Mouse (Mus musculus): ENCODE data around the gene Maml3. TPM values are rescaled to one million over a fixed set of nuclear protein-coding genes. Genes with fewer than 3 reads are reported as not detected.

The Maml3 gene
- total RNA-seq, 1 experiment, result 1.2 TPM

DNA sequence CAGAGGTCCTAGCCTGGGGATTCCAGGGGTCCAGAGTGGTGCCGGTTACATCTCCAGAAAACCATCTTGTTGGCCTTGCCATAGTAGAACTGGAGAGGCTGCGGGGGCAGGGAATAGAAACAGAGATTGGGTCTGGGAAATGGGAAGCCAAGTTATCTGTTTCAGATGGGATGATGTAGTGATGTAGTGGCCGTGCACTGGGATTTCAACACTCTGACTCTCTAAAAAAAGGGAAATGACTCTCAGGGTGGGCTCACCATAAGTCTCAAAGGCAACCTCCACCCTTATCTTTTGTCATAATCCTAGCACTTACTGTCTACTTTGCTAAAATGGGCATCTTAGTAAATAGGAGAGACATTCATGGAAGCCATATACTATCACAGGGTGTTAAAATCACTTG is 406.9 kb downstream of the Maml3 start:
- H3K4me1 ChIP-seq (ENCODE audit: control insufficient read depth in 2 of 2, insufficient read depth in 2 of 2, low read length in 2 of 2, poor library complexity in 1 of 2), result peaks cover 0 to 5% of the 10 kb centered on the region in 2 experiments; a peak in 1 of 4 replicates
- H3K9me3 ChIP-seq (ENCODE audit: control insufficient read depth, insufficient read depth, low read depth, low read length), result no peaks in the 10 kb centered on the region
- in situ Hi-C loops (cut with MboI; ENCODE audit: low sequenced_read_pairs in 2 of 2, unreplicated experiment in 2 of 2), result no loop called here
- H3K36me3 ChIP-seq (ENCODE audit: control insufficient read depth, insufficient read depth, low read length, poor library complexity, severe bottlenecking), result no peaks in the 10 kb centered on the region
- no peak overlapping the region for H3K27ac ChIP-seq (ENCODE audit: insufficient read depth, low read depth, low read length, poor library complexity, severe bottlenecking)
- DNase-seq (ENCODE audit: low read depth, low spot score), result no peak
- H3K4me3 ChIP-seq (ENCODE audit: insufficient read depth in 1 of 2, low read depth in 1 of 2, low read length in 2 of 2, poor library complexity in 1 of 2, severe bottlenecking in 1 of 2), result no peak overlapping the region
- H3K9ac ChIP-seq (ENCODE audit: insufficient read depth, low read depth, low read length, poor library complexity, severe bottlenecking), result no peak overlapping the region
- TF ChIP-seq ZNF384 (IDR thresholded peaks at IDR 0.05; ENCODE audit: low read depth, low read length) (no peak), HCFC1 (IDR thresholded peaks at IDR 0.05; ENCODE audit: borderline replicate concordance, insufficient read depth, low read length) (no peak), MAFK (IDR thresholded peaks at IDR 0.05; ENCODE audit: insufficient read depth, low read depth, low read length) (no peak), ZC3H11A (IDR thresholded peaks at IDR 0.05; ENCODE audit: borderline replicate concordance, low read depth, low read length) (no peak), CHD2 (IDR thresholded peaks at IDR 0.05; ENCODE audit: low read depth, low read length) (no peak)

DNA sequence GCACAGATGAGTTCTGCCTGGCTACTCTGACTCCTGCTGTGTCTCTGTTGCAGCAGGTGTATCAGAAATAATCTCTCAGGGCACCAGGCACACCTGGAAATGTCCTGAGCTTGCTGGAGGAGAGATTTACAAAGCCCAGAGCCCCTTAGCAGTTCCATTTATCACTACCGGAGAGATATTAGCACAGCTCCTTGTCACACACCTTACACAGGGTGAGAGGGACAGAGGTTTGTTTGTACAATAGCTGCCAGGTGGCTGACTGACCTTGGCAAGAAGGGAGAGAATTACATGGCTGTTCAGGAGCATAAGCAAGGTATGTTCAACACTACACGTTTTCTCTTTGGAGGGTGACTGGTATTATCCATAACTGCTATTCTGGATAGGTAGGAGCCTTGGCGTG is 409.2 kb downstream of the Maml3 start:
- H3K4me3 ChIP-seq (ENCODE audit: insufficient read depth in 1 of 2, low read depth in 1 of 2, low read length in 2 of 2, poor library complexity in 1 of 2, severe bottlenecking in 1 of 2), result no peak overlapping the region
- in situ Hi-C loops (cut with MboI; ENCODE audit: low sequenced_read_pairs in 2 of 2, unreplicated experiment in 2 of 2), result no loop called here
- no peaks in the 10 kb centered on the region for H3K9me3 ChIP-seq (ENCODE audit: control insufficient read depth, insufficient read depth, low read depth, low read length)
- DNase-seq (ENCODE audit: low read depth, low spot score), result no peak
- no peaks in the 10 kb centered on the region for H3K36me3 ChIP-seq (ENCODE audit: control insufficient read depth, insufficient read depth, low read length, poor library complexity, severe bottlenecking)
- TF ChIP-seq MAFK (IDR thresholded peaks at IDR 0.05; ENCODE audit: insufficient read depth, low read depth, low read length), result no peak
- TF ChIP-seq CHD2 (IDR thresholded peaks at IDR 0.05; ENCODE audit: low read depth, low read length), result no peak
- TF ChIP-seq ZNF384 (IDR thresholded peaks at IDR 0.05; ENCODE audit: low read depth, low read length), result no peak
- TF ChIP-seq ZC3H11A (IDR thresholded peaks at IDR 0.05; ENCODE audit: borderline replicate concordance, low read depth, low read length), result no peak
- TF ChIP-seq HCFC1 (IDR thresholded peaks at IDR 0.05; ENCODE audit: borderline replicate concordance, insufficient read depth, low read length), result no peak
- no peak overlapping the region for H3K27ac ChIP-seq (ENCODE audit: insufficient read depth, low read depth, low read length, poor library complexity, severe bottlenecking)
- no peak overlapping the region for H3K9ac ChIP-seq (ENCODE audit: insufficient read depth, low read depth, low read length, poor library complexity, severe bottlenecking)
- H3K4me1 ChIP-seq (ENCODE audit: control insufficient read depth in 2 of 2, insufficient read depth in 2 of 2, low read length in 2 of 2, poor library complexity in 1 of 2), result peaks cover 0 to 5% of the 10 kb centered on the region in 2 experiments; a peak in 1 of 4 replicates

DNA sequence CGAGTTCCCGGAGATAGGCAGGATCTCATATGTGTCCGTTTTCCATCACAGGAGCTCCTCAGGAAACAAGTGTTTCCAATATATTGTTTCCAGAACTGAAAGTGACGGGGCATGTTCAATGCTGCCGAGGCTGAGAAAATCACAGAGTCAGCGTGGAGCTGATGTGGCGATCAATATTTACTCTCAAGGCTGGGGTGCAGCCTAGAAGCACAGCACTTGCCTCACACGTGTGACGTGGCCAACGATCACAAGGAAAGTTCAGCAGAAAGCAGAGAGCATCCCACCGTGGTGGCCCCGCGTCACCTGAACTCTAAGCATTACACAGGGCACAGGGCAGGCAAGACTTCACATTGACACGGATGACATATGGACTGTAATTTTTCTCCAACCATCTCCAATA is 410.3 kb downstream of the Maml3 start:
- TF ChIP-seq HCFC1 (IDR thresholded peaks at IDR 0.05; ENCODE audit: borderline replicate concordance, insufficient read depth, low read length) (no peak), MAFK (IDR thresholded peaks at IDR 0.05; ENCODE audit: insufficient read depth, low read depth, low read length) (no peak), ZC3H11A (IDR thresholded peaks at IDR 0.05; ENCODE audit: borderline replicate concordance, low read depth, low read length) (no peak), ZNF384 (IDR thresholded peaks at IDR 0.05; ENCODE audit: low read depth, low read length) (no peak), CHD2 (IDR thresholded peaks at IDR 0.05; ENCODE audit: low read depth, low read length) (no peak)
- Histone ChIP-seq H3K27ac (ENCODE audit: insufficient read depth, low read depth, low read length, poor library complexity, severe bottlenecking) (no peak overlapping the region), H3K9me3 (ENCODE audit: control insufficient read depth, insufficient read depth, low read depth, low read length) (no peaks in the 10 kb centered on the region), H3K36me3 (ENCODE audit: control insufficient read depth, insufficient read depth, low read length, poor library complexity, severe bottlenecking) (no peaks in the 10 kb centered on the region), H3K9ac (ENCODE audit: insufficient read depth, low read depth, low read length, poor library complexity, severe bottlenecking) (no peak overlapping the region), H3K4me1 (ENCODE audit: control insufficient read depth in 2 of 2, insufficient read depth in 2 of 2, low read length in 2 of 2, poor library complexity in 1 of 2) (peaks cover 0 to 8% of the 10 kb centered on the region in 2 experiments; a peak in 1 of 4 replicates), H3K4me3 (ENCODE audit: insufficient read depth in 1 of 2, low read depth in 1 of 2, low read length in 2 of 2, poor library complexity in 1 of 2, severe bottlenecking in 1 of 2) (no peak overlapping the region)
- DNase-seq (ENCODE audit: low read depth, low spot score), result no peak
- in situ Hi-C loops (cut with MboI; ENCODE audit: low sequenced_read_pairs in 2 of 2, unreplicated experiment in 2 of 2), result no loop called here

DNA sequence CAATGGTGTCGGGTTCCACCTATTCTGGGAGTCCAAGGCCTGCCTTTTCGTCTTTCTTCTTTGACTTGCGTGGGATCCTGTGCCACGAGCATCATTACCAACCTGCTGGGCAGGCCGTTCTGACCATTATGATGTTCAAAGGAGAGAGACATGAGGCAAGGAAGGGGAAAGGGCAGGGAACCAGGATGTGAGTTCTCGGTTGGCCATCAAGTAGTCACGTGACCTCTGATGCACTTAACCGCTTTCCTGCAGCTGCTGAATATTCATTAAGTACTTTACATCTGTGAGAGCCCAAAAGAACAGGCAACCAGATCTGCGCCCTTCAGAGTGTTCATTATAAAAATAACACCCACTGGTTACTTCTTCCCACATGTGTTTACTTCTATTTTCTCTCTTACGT is 411.7 kb downstream of the Maml3 start:
- DNase-seq (ENCODE audit: low read depth, low spot score), result no peak
- no peaks in the 10 kb centered on the region for H3K36me3 ChIP-seq (ENCODE audit: control insufficient read depth, insufficient read depth, low read length, poor library complexity, severe bottlenecking)
- H3K4me1 ChIP-seq (ENCODE audit: control insufficient read depth in 2 of 2, insufficient read depth in 2 of 2, low read length in 2 of 2, poor library complexity in 1 of 2), result peaks cover 0 to 8% of the 10 kb centered on the region in 2 experiments; a peak in 1 of 4 replicates
- no peak for TF ChIP-seq ZNF384 (IDR thresholded peaks at IDR 0.05; ENCODE audit: low read depth, low read length)
- no peak for TF ChIP-seq MAFK (IDR thresholded peaks at IDR 0.05; ENCODE audit: insufficient read depth, low read depth, low read length)
- no peak for TF ChIP-seq CHD2 (IDR thresholded peaks at IDR 0.05; ENCODE audit: low read depth, low read length)
- no peak for TF ChIP-seq ZC3H11A (IDR thresholded peaks at IDR 0.05; ENCODE audit: borderline replicate concordance, low read depth, low read length)
- TF ChIP-seq HCFC1 (IDR thresholded peaks at IDR 0.05; ENCODE audit: borderline replicate concordance, insufficient read depth, low read length), result no peak
- in situ Hi-C loops (cut with MboI; ENCODE audit: low sequenced_read_pairs in 2 of 2, unreplicated experiment in 2 of 2), result no loop called here
- H3K9me3 ChIP-seq (ENCODE audit: control insufficient read depth, insufficient read depth, low read depth, low read length), result no peaks in the 10 kb centered on the region
- no peak overlapping the region for H3K27ac ChIP-seq (ENCODE audit: insufficient read depth, low read depth, low read length, poor library complexity, severe bottlenecking)
- no peak overlapping the region for H3K4me3 ChIP-seq (ENCODE audit: insufficient read depth in 1 of 2, low read depth in 1 of 2, low read length in 2 of 2, poor library complexity in 1 of 2, severe bottlenecking in 1 of 2)
- no peak overlapping the region for H3K9ac ChIP-seq (ENCODE audit: insufficient read depth, low read depth, low read length, poor library complexity, severe bottlenecking)

DNA sequence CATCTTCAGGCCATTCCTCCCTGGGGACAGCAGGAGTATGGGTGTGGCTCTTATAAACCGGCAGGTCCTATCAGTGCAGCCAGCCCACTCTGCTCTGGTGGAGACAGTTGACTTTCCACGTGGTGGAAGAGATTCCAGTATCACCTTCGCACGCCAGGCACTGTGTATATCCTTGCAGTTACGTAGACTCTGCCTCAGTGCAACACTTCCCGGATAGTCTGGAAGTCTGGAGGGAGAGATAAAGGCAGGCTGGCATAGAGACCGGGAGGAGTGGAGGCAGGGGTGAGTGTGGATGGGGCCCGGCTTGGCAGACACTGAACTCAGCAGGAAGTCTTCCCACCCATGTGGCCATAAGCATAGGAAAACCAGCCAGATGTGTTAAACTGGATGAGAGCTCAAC is 416.2 kb downstream of the Maml3 start:
- Histone ChIP-seq H3K4me1 (ENCODE audit: control insufficient read depth in 2 of 2, insufficient read depth in 2 of 2, low read length in 2 of 2, poor library complexity in 1 of 2) (peaks cover 0 to 6% of the 10 kb centered on the region in 2 experiments; a peak in 1 of 4 replicates), H3K4me3 (ENCODE audit: insufficient read depth in 1 of 2, low read depth in 1 of 2, low read length in 2 of 2, poor library complexity in 1 of 2, severe bottlenecking in 1 of 2) (no peak overlapping the region), H3K9me3 (ENCODE audit: control insufficient read depth, insufficient read depth, low read depth, low read length) (no peaks in the 10 kb centered on the region), H3K36me3 (ENCODE audit: control insufficient read depth, insufficient read depth, low read length, poor library complexity, severe bottlenecking) (no peaks in the 10 kb centered on the region), H3K9ac (ENCODE audit: insufficient read depth, low read depth, low read length, poor library complexity, severe bottlenecking) (no peak overlapping the region), H3K27ac (ENCODE audit: insufficient read depth, low read depth, low read length, poor library complexity, severe bottlenecking) (no peak overlapping the region)
- in situ Hi-C loops (cut with MboI; ENCODE audit: low sequenced_read_pairs in 2 of 2, unreplicated experiment in 2 of 2), result no loop called here
- DNase-seq (ENCODE audit: low read depth, low spot score), result no peak
- no peak for TF ChIP-seq MAFK (IDR thresholded peaks at IDR 0.05; ENCODE audit: insufficient read depth, low read depth, low read length)
- no peak for TF ChIP-seq HCFC1 (IDR thresholded peaks at IDR 0.05; ENCODE audit: borderline replicate concordance, insufficient read depth, low read length)
- no peak for TF ChIP-seq ZC3H11A (IDR thresholded peaks at IDR 0.05; ENCODE audit: borderline replicate concordance, low read depth, low read length)
- no peak for TF ChIP-seq CHD2 (IDR thresholded peaks at IDR 0.05; ENCODE audit: low read depth, low read length)
- TF ChIP-seq ZNF384 (IDR thresholded peaks at IDR 0.05; ENCODE audit: low read depth, low read length), result no peak

Measured in ES-E14 (cell line).